Comparison of ENCODE assay signal across 9 mouse cellular contexts in the genomic region with DNA sequence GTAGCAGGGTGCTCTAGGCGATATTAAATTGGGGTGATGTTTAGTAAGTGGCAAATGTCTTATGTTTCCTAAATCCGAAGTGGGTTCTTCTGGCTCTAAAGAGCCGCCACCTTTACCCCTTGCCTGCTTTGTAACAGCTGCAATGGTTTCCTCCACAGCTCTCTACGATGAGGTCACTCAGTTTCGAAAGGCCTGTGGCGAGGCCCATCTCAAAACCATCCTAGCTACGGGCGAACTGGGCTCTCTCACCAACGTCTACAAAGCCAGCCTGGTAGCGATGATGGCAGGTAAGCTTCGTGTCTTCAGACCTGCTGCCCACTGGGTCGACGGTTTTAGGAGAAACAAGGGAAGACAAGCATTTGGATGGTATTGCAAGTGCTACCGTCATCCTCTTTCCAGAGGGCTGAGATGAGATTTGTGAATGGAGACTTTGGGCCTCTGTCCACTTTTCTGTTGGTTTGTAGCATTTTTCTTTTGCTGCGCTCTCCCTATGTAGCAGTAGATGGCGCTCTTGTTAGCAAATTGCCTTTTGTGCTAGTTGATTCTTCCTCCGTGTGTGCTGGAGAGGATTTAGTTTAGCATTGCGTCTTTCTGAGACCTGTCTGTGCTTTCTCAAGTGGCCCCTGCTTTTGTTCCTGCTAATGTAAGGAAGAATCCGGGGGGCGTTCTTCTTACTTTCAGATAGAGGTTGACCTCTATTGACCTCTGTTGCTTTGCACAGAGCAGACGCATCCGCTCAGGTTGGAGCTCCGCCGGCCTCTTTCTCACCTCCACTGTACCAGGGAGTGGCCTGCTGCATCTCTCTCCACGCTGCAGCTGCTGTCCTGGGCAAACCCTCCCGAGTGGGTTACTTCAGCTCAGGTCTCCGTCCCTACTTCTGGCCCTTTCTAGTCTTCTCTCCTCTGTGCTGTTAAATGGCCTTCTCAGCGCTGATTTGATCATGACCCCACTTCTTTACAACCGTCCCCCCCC. TPM values are rescaled to one million over a fixed set of nuclear protein-coding genes. Genes with fewer than 3 reads are reported as not detected.
DNase-seq lines count a peak whose midpoint lies in the region; ATAC-seq lines count a peak whose summit lies in the region.
"Had no signal": no experiment of that assay in that cellular context is flagged by ENCODE, and none has a peak within 500 bp of the region (broad histone marks: within the 10 kb centered on the region; RNA-seq: fewer than 3 reads in every experiment).

No protein-coding gene starts in this region.

- peak; percentile 9 for DNase-seq in hindbrain, embryonic 10.5 days (ENCODE audit: low spot score)
- DNase-seq in NIH3T3 (ENCODE audit: low read depth) = peak; percentile 38
- peak; percentile 27 to 63 for DNase-seq in layer of hippocampus, postnatal 14 days (ENCODE audit: low spot score in 2 of 2)
- DNase-seq in retina, postnatal 1 day = peak; percentile 61
- no peak for DNase-seq in urinary bladder, postnatal 25 days (ENCODE audit: low spot score)
- no peak for DNase-seq in urinary bladder, postnatal 4 days (ENCODE audit: low spot score in 2 of 2)

- H3K36me3 ChIP-seq in hindbrain, embryonic 10.5 days = peaks cover 38% of the 10 kb centered on the region
- H3K36me3 ChIP-seq in hindbrain, embryonic 13.5 days = peaks cover 8% of the 10 kb centered on the region
- H3K36me3 ChIP-seq in forebrain, embryonic 16.5 days (ENCODE audit: control insufficient read depth, insufficient read depth) = no peaks in the 10 kb centered on the region

- ATAC-seq in hindbrain, embryonic 13.5 days (ENCODE audit: low FRiP score) = no peak; the same call in 1 of the 2 replicates
- peak; percentile 72 for ATAC-seq in forebrain, embryonic 16.5 days

- no peak overlapping the region for H3K27ac ChIP-seq in hindbrain, embryonic 10.5 days
- H3K27ac ChIP-seq in hindbrain, embryonic 13.5 days = no peak overlapping the region
- H3K27ac ChIP-seq in forebrain, embryonic 16.5 days (ENCODE audit: low read length) = no peak overlapping the region
- H3K27ac ChIP-seq: neural tube, embryonic 12.5 days had no signal

- H3K4me3 ChIP-seq in hindbrain, embryonic 10.5 days = no peak overlapping the region
- H3K4me3 ChIP-seq in hindbrain, embryonic 13.5 days = no peak overlapping the region
- no peak overlapping the region for H3K4me3 ChIP-seq in forebrain, embryonic 16.5 days (replicated peaks; ENCODE audit: low read length)
- H3K4me3 ChIP-seq: neural tube, embryonic 12.5 days had no signal

- no peak overlapping the region for H3K4me2 ChIP-seq in hindbrain, embryonic 13.5 days
- H3K4me2 ChIP-seq in forebrain, embryonic 16.5 days (ENCODE audit: low read length) = no peak overlapping the region
- H3K4me2 ChIP-seq: neural tube, embryonic 12.5 days had no signal

- H3K9ac ChIP-seq in hindbrain, embryonic 13.5 days = no peak overlapping the region
- no peak overlapping the region for H3K9ac ChIP-seq in forebrain, embryonic 16.5 days (replicated peaks; ENCODE audit: low read depth, low read length)
- H3K9ac ChIP-seq: neural tube, embryonic 12.5 days had no signal

- peaks cover 2% of the 10 kb centered on the region; the same call in 1 of the 2 replicates for H3K4me1 ChIP-seq in hindbrain, embryonic 10.5 days (replicated peaks)
- H3K4me1 ChIP-seq in hindbrain, embryonic 13.5 days (replicated peaks) = no peaks in the 10 kb centered on the region
- H3K4me1 ChIP-seq in forebrain, embryonic 16.5 days (replicated peaks; ENCODE audit: control insufficient read depth, insufficient read depth, low read length) = no peaks in the 10 kb centered on the region
- H3K4me1 ChIP-seq: neural tube, embryonic 12.5 days had no signal

- no peaks in the 10 kb centered on the region for H3K27me3 ChIP-seq in hindbrain, embryonic 10.5 days (ENCODE audit: insufficient read depth, poor library complexity, severe bottlenecking)
- no peaks in the 10 kb centered on the region for H3K27me3 ChIP-seq in hindbrain, embryonic 13.5 days
- H3K27me3 ChIP-seq in forebrain, embryonic 16.5 days (replicated peaks; ENCODE audit: control insufficient read depth, insufficient read depth, low read length) = no peaks in the 10 kb centered on the region
- H3K27me3 ChIP-seq: neural tube, embryonic 12.5 days had no signal

- H3K9me3 ChIP-seq in hindbrain, embryonic 10.5 days = peaks cover 15% of the 10 kb centered on the region
- peaks cover 8% of the 10 kb centered on the region for H3K9me3 ChIP-seq in hindbrain, embryonic 13.5 days
- H3K9me3 ChIP-seq in forebrain, embryonic 16.5 days (ENCODE audit: control insufficient read depth, low read length) = peaks cover 5% of the 10 kb centered on the region; the same call in 1 of the 2 replicates

- WGBS in hindbrain, embryonic 10.5 days = 75% methylated on average over 29 of the region's 29 CpGs
- WGBS in hindbrain, embryonic 13.5 days = 76% methylated on average over 29 of the region's 29 CpGs
- 72% methylated on average over 29 of the region's 29 CpGs for WGBS in forebrain, embryonic 16.5 days

RNA-seq across cellular contexts. Expression of a gene that starts 42.5 kb away (rescaled TPM):
- 67.0 and 72.0 TPM in 2 replicates for polyA plus RNA-seq in hindbrain, embryonic 10.5 days (2016; fragmentation: Nextera tagmentation; extraction: Ambion mirVana)
- polyA plus RNA-seq in hindbrain, embryonic 13.5 days (2015; fragmentation: Nextera tagmentation; extraction: Ambion mirVana) = 16.2 and 19.0 TPM in 2 replicates
- 8.9 and 11.3 TPM in 2 replicates for polyA plus RNA-seq in forebrain, embryonic 16.5 days (2015; fragmentation: Nextera tagmentation; extraction: Ambion mirVana)
- total RNA-seq in layer of hippocampus, postnatal 14 days (2021) = 10 to 100 TPM; 10.7 TPM

Comparison
In these comparisons a context has a peak if more than half of its experiments do, and no peak if none do; other contexts are left out.
1. DNase-seq: peak in hindbrain, embryonic 10.5 days (single experiment), NIH3T3 (single experiment), layer of hippocampus, postnatal 14 days (2 of 2) and retina, postnatal 1 day (single experiment); none in urinary bladder, postnatal 25 days (single experiment) and urinary bladder, postnatal 4 days (0 of 2).